Mouse (Mus musculus) urinary bladder, postnatal 14 days (tissue): ENCODE results near the gene Atp8a2.

Source experiments
- DNase-seq: peaks from one replicate; pipeline ENCODE4 v3.0.0; 2021; ENCODE audit warnings: low spot score

The Atp8a2 gene

GRCm38 (mm10) chr14:59607021-59607420 is 590.0 kb downstream of the Atp8a2 start:
- no peak for DNase-seq

- peak; percentile 75 for DNase-seq
These were observed 591.2 kb downstream of the Atp8a2 start for GRCm38 (mm10) chr14:59605671-59606353.

- DNase-seq: peak; percentile 20
These were observed 592.9 kb downstream of the Atp8a2 start for GRCm38 (mm10) chr14:59604002-59604645.

GRCm38 (mm10) chr14:59598260-59598627 is 598.7 kb downstream of the Atp8a2 start:
- no peak for DNase-seq

GRCm38 (mm10) chr14:59597398-59598259 is 599.4 kb downstream of the Atp8a2 start, which contains the start of gene Cdadc1:
Gene Cdadc1, minus strand, starts transcription at chr14:59597959.
- peak; percentile 95 for DNase-seq

- no peak for DNase-seq
These were observed 602.0 kb downstream of the Atp8a2 start for GRCm38 (mm10) chr14:59594988-59595387.

GRCm38 (mm10) chr14:59592593-59592992 is 604.4 kb downstream of the Atp8a2 start:
- no peak for DNase-seq

GRCm38 (mm10) chr14:59591901-59592300 is 605.1 kb downstream of the Atp8a2 start:
- DNase-seq: no peak

- peak; percentile 24 for DNase-seq
These were observed 606.4 kb downstream of the Atp8a2 start for GRCm38 (mm10) chr14:59590614-59591013.
